Mouse (Mus musculus) effector memory CD4-positive, alpha-beta T cell, adult 7 months (primary cell): ENCODE results near the gene Olfr885. TPM values are rescaled to one million over a fixed set of nuclear protein-coding genes. Genes with fewer than 3 reads are reported as not detected.

Source experiments
- polyA plus RNA-seq: library from polyadenylated mRNA; unstranded; fragments of 100-300 nt; shearing (Covaris generic); gene quantifications from one replicate; pipeline ENCODE4 v1.2.1, GENCODE M21; 2017

The Olfr885 gene
- polyA plus RNA-seq: not detected

DNA sequence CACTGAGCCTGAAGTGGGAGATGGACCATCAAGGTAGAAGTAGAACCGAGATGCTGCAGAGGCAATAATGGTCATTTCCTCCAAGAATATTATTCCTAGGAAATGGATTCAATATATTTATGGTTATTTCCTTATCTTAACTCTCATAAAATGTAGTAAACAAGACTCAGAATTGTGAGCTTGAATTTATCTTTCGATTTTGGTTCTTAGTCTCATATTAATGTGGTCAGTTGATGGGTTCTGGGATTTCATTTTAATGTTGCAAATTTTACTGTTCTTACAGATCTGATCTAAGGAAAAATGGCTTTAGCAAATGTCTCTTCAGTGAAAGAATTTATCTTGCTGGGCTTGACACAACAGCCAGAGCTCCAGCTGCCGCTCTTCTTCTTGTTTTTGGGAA, at the start of gene Olfr885:
Olfr885 (plus strand) TSS at position 301 of the 400 bp plus-strand sequence.

DNA sequence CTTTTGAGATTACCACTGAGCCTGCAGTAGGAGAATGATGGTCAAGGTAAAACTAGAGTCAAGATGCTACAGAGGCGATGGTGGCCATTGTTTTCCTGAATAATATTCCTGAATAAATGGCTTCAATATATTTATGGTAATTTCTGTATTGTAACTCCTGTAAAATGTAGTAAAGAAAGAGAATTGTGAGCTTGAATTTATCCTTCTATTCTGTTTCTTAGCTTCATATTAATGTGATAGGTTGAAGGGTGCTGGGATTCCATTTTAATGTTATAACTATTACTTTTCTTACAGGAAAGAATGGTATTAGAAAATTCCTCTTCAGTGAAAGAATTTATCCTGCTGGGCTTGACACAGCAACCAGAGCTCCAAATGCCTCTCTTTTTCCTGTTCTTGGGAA, 35.6 kb upstream of the Olfr885 start, which contains the start of gene Olfr883:
Olfr883 (plus strand) TSS at position 301 of the 400 bp plus-strand sequence.

DNA sequence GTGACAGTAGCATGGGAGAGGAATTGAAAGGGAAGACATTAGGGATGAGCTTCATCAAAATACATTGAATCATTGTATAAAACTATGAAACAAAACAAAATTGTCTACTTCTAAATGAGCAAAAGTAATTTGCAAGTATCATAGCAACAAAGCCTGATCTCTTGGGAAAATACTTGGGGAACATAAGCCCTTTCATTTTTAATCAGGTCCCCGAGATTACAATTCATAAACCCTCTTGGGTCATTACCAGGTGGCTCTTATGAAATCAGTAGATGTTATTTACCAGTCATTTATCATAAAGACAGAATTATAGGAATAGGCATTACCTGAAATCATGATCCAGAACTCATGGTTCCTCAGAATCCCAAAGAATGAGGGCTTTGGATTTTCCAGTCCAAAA, 14.9 kb upstream of the Olfr885 start, which contains the start of gene Olfr884:
Olfr884 (plus strand) TSS at position 301 of the 400 bp plus-strand sequence.

DNA sequence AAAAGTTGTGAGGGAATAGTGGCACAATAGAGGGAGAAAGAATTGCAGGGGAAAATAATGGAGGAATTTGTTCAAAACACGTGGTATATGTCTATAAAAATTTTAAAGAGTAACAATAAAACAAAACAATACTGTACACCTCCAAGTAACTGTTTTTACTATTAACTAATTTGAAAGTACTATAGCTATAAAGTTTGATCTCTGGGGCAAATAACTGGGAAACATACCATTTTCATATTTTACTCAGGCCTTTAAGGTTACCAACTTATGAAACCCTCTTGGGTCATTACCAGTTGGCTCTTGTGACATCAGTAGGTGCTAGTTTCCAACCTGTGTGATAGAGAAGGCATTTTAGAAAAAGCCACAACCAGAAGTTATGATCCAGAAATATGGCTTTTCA, 22.6 kb downstream of the Olfr885 start, which contains the start of gene Olfr887:
Olfr887 (plus strand) TSS at position 301 of the 400 bp plus-strand sequence.

DNA sequence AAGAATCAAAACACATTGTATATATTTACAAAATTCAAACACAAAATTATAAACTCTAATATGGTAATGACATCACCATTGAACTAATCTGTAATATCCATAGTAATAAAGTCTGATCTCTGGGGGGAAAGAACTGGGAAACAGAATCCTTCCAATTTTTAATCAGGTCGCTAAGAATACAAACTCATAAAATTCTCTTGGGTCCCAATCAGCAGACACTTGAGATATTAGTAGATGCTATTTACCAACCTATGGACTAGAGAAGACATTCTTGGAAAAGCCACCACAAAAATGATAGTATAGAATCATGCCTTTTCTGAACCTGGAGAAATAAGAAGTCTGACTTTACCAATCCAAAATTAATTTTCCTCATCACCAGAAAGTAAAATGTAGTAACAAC, 46.7 kb downstream of the Olfr885 start, which contains the start of gene Olfr888:
Olfr888 (plus strand) TSS at position 301 of the 400 bp plus-strand sequence.

Other genes with a start within 250 kb of the Olfr885 start
- gene Olfr877, start 207.1 kb upstream of the Olfr885 start, polyA plus RNA-seq: 0.13 TPM
- 0.15 TPM for gene Olfr145, start 164.6 kb upstream of the Olfr885 start, polyA plus RNA-seq
- gene Olfr878, start 143.5 kb upstream of the Olfr885 start, polyA plus RNA-seq: 0.26 TPM
- 0.29 TPM for gene Olfr881, start 69.5 kb upstream of the Olfr885 start, polyA plus RNA-seq
- gene Olfr883, start 35.5 kb upstream of the Olfr885 start, polyA plus RNA-seq: not detected
- gene Olfr884, start 14.8 kb upstream of the Olfr885 start, polyA plus RNA-seq: not detected
- gene Olfr887, start 22.8 kb downstream of the Olfr885 start, polyA plus RNA-seq: 0.56 TPM
- not detected for gene Olfr888, start 46.8 kb downstream of the Olfr885 start, polyA plus RNA-seq
- not detected for gene Olfr889, start 53.9 kb downstream of the Olfr885 start, polyA plus RNA-seq
- 0.55 TPM for gene Olfr890, start 81.2 kb downstream of the Olfr885 start, polyA plus RNA-seq
- gene Olfr891, start 119.5 kb downstream of the Olfr885 start, polyA plus RNA-seq: not detected
- gene Olfr893, start 147.0 kb downstream of the Olfr885 start, polyA plus RNA-seq: not detected
- gene Olfr894, start 156.7 kb downstream of the Olfr885 start, polyA plus RNA-seq: not detected
- gene Olfr143, start 191.5 kb downstream of the Olfr885 start, polyA plus RNA-seq: not detected
- not detected for gene Olfr895, start 206.5 kb downstream of the Olfr885 start, polyA plus RNA-seq
- gene Olfr896-ps1, start 229.8 kb downstream of the Olfr885 start, polyA plus RNA-seq: not detected